Mouse (Mus musculus) kidney, adult 2 months (tissue): Measurements from ENCODE around the gene Rap1gap. TPM values are rescaled to one million over a fixed set of nuclear protein-coding genes. Genes with fewer than 3 reads are reported as not detected.

Source experiments
- DNase-seq: peaks from one replicate; pipeline ENCODE4 v3.0.0; 2021
- H3K27ac ChIP-seq: fragments of 200-500 bp; 2 replicates; pipeline ENCODE4 v1.5.1; 2012; ENCODE audit warnings: low read depth, low read length, control low read depth, inconsistent platforms; ENCODE audit not compliant: insufficient read depth
- H3K27me3 ChIP-seq: fragments of 200-500 bp; replicated peaks from 2 replicates; pipeline ENCODE4 v1.6.1; 2012; ENCODE audit warnings: mild to moderate bottlenecking, moderate library complexity, low read length, inconsistent platforms; ENCODE audit not compliant: control insufficient read depth, insufficient read depth
- H3K36me3 ChIP-seq: fragments of 200-500 bp; 2 replicates; pipeline ENCODE4 v1.6.1; 2012; ENCODE audit warnings: mild to moderate bottlenecking, moderate library complexity, low read length, inconsistent platforms; ENCODE audit not compliant: control insufficient read depth, insufficient read depth
- H3K4me1 ChIP-seq: fragments of 200-500 bp; 2 replicates; pipeline ENCODE4 v1.6.1; 2011; ENCODE audit warnings: low read length; ENCODE audit not compliant: control insufficient read depth, insufficient read depth
- H3K4me3 ChIP-seq: fragments of 200-500 bp; 2 replicates; pipeline ENCODE4 v1.5.1; 2011; ENCODE audit warnings: mild to moderate bottlenecking, low read depth, low read length, control low read depth; ENCODE audit not compliant: insufficient read depth
- CTCF ChIP-seq: fragments of 200-500 bp; conservative IDR thresholded peaks from 2 replicates; pipeline ENCODE4 v1.5.1; 2011; ENCODE audit warnings: low read depth, mild to moderate bottlenecking, control low read depth, low read length, moderate library complexity, mixed read lengths; ENCODE audit not compliant: insufficient read depth, insufficient read length
- POLR2A ChIP-seq: fragments of 200-500 bp; IDR thresholded peaks from one replicate; pipeline ENCODE4 v1.6.1; 2011; ENCODE audit warnings: low read depth, low read length, control low read depth
- WGBS: fragments of 180-500 bp; shearing (Covaris S2); methylation state at CpG from one replicate; pipeline ENCODE4 v1.1.7; 2018; 5-methylcytosine and 5-hydroxymethylcytosine counted together
- polyA plus RNA-seq: library from polyadenylated mRNA; depleted of rRNA; stranded (reverse); fragments of >200 nt; gene quantifications from 2 replicates; pipeline ENCODE4 v1.2.3, GENCODE M21; 2012

Gene Rap1gap
- polyA plus RNA-seq, 1 experiment = 213 TPM

GRCm38 (mm10) chr4:137648230-137648629, 16.3 kb upstream of the Rap1gap start:
- DNase-seq = no peak
- H3K27ac ChIP-seq = no peak overlapping the region
- TF ChIP-seq CTCF = no peak
- TF ChIP-seq POLR2A = no peak
- H3K4me1 ChIP-seq = peaks cover 1% of the 10 kb centered on the region; the same call in 1 of the 2 replicates
- peaks cover 5% of the 10 kb centered on the region for H3K36me3 ChIP-seq
- H3K27me3 ChIP-seq = no peaks in the 10 kb centered on the region
- 70% methylated on average over 9 of the region's 9 CpGs for WGBS
- no peak overlapping the region for H3K4me3 ChIP-seq

- TF ChIP-seq CTCF (no peak), POLR2A (no peak)
- no peak overlapping the region for H3K27ac ChIP-seq
- no peak for DNase-seq
- H3K4me1 ChIP-seq = peaks cover 8% of the 10 kb centered on the region; the same call in 1 of the 2 replicates
- no peaks in the 10 kb centered on the region for H3K27me3 ChIP-seq
- 51% methylated on average over 5 of the region's 5 CpGs for WGBS
- H3K4me3 ChIP-seq = no peak overlapping the region
- H3K36me3 ChIP-seq = peaks cover 4% of the 10 kb centered on the region
Measured at GRCm38 (mm10) chr4:137650912-137651311, 13.6 kb upstream of the Rap1gap start.

- peak; percentile 45 for DNase-seq
- WGBS = 72% methylated on average over 5 of the region's 5 CpGs
- peaks cover 4% of the 10 kb centered on the region; the same call in 1 of the 2 replicates for H3K36me3 ChIP-seq
- peak overlapping the region; percentile 46; the same call in 1 of the 2 replicates for H3K27ac ChIP-seq
- TF ChIP-seq POLR2A (no peak), CTCF (no peak)
- no peak overlapping the region for H3K4me3 ChIP-seq
- H3K27me3 ChIP-seq = no peaks in the 10 kb centered on the region
- peaks cover 8% of the 10 kb centered on the region; the same call in 1 of the 2 replicates for H3K4me1 ChIP-seq
Measured at GRCm38 (mm10) chr4:137652835-137653346, 11.6 kb upstream of the Rap1gap start.

DNA sequence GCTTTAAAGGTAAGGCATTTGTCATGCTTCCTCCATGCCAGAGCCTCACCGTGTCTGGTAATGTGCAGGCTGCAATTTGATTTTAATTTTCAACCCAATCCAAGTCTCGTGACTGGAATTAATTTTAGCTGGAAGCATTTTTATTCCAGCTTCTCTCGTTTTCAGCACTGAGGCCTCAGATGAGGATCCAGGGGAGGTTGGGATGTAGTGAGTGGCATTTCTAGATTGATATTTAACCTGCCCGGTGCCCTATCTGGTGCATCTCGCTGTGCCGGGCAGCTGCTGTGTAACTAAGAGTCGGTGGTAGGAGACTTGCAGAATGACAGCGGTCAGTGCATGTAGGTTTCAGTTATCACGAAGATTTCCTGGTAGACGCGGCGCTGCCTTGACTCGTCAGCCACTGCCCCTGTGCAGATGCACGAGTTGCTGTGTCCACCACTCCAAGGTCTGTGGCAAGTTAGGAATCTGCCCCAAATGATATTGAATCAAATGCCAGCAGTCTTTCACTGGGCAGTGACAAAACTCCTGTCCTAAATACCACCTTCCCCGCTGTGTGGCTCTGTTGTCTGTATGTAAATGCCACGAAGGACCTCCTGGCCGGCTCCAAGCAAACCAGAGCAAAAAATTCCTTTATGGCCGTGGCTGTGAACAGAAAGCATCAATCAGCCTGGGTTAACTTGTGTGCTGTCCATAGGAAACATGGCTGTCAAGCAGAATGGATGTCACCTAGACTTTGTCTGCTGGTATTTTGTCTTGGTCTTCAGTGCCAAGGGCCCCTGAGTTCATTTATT, 9.1 kb upstream of the Rap1gap start:
- peaks cover 8% of the 10 kb centered on the region; the same call in 1 of the 2 replicates for H3K4me1 ChIP-seq
- H3K36me3 ChIP-seq = peaks cover 4% of the 10 kb centered on the region; the same call in 1 of the 2 replicates
- TF ChIP-seq POLR2A (no peak), CTCF (no peak)
- H3K4me3 ChIP-seq = no peak overlapping the region
- no peaks in the 10 kb centered on the region for H3K27me3 ChIP-seq
- peak; percentile 65 for DNase-seq
- peak overlapping the region; percentile 47; the same call in 1 of the 2 replicates for H3K27ac ChIP-seq
- 60% methylated on average over 18 of the region's 18 CpGs for WGBS

GRCm38 (mm10) chr4:137657674-137658073, 6.9 kb upstream of the Rap1gap start:
- WGBS = 76% methylated on average over 8 of the region's 8 CpGs
- 0 out of 2 replicates have a peak, but pooled peaks cover 2% of the 10 kb centered on the region for H3K36me3 ChIP-seq
- no peak for DNase-seq
- no peaks in the 10 kb centered on the region for H3K27me3 ChIP-seq
- peaks cover 16% of the 10 kb centered on the region for H3K4me1 ChIP-seq
- TF ChIP-seq POLR2A (no peak), CTCF (no peak)
- no peak overlapping the region for H3K4me3 ChIP-seq
- no peak overlapping the region for H3K27ac ChIP-seq

- Histone ChIP-seq H3K27me3 (no peaks in the 10 kb centered on the region), H3K4me1 (peaks cover 14% of the 10 kb centered on the region), H3K36me3 (no peaks in the 10 kb centered on the region), H3K4me3 (no peak overlapping the region), H3K27ac (0 out of 2 replicates have a peak overlapping the region, but pooled peaks have one; percentile 6)
- 84% methylated on average over 4 of the region's 4 CpGs for WGBS
- TF ChIP-seq CTCF (no peak), POLR2A (no peak)
- DNase-seq = no peak
Measured at GRCm38 (mm10) chr4:137659541-137659940, 5.0 kb upstream of the Rap1gap start.

GRCm38 (mm10) chr4:137660364-137661077, 4.0 kb upstream of the Rap1gap start:
- H3K27me3 ChIP-seq = no peaks in the 10 kb centered on the region
- H3K4me3 ChIP-seq = no peak overlapping the region
- H3K27ac ChIP-seq = 0 out of 2 replicates have a peak overlapping the region, but pooled peaks have one; percentile 28
- H3K36me3 ChIP-seq = no peaks in the 10 kb centered on the region
- peak; percentile 38 for DNase-seq
- 62% methylated on average over 10 of the region's 10 CpGs for WGBS
- TF ChIP-seq CTCF (no peak), POLR2A (no peak)
- H3K4me1 ChIP-seq = peaks cover 12% of the 10 kb centered on the region
